In genomic region chr1:121490241-121490640, GRCm38 (mm10) we compare ENCODE assay signal across 8 mouse cellular contexts. TPM values are rescaled to one million over a fixed set of nuclear protein-coding genes. Genes with fewer than 3 reads are reported as not detected.
DNase-seq lines count a peak whose midpoint lies in the region; ATAC-seq and TF ChIP-seq lines count a peak whose summit lies in the region.

No protein-coding gene starts in this region.

- H3K4me1 ChIP-seq in CH12.LX (ENCODE audit: control insufficient read depth in 1 of 2, insufficient read depth in 2 of 2), result no peaks in the 10 kb centered on the region
- no peaks in the 10 kb centered on the region for H3K4me1 ChIP-seq in bone marrow macrophage, adult 2 months (ENCODE audit: control insufficient read depth, insufficient read depth, low read length)
- H3K4me1 ChIP-seq in hindbrain, embryonic 14.5 days (replicated peaks; ENCODE audit: control insufficient read depth, insufficient read depth, low read length), result no peaks in the 10 kb centered on the region
- H3K4me1 ChIP-seq in limb, embryonic 10.5 days, result no peaks in the 10 kb centered on the region

- dilution Hi-C loops in CH12.LX (cut with MboI; ENCODE audit: extremely low pct_ligation_motif_present, extremely low pct_unique_long_range_greater_than_20kb, low sequenced_read_pairs), result no loop called here

- no peaks in the 10 kb centered on the region for H3K79me2 ChIP-seq in CH12.LX (replicated peaks; ENCODE audit: control insufficient read depth, extremely low read depth, insufficient read depth, poor library complexity, severe bottlenecking)

- H3K9ac ChIP-seq in CH12.LX (ENCODE audit: insufficient read depth, low read depth), result no peak overlapping the region
- H3K9ac ChIP-seq in hindbrain, embryonic 14.5 days, result no peak overlapping the region

- peak; percentile 28 for DNase-seq in gastrocnemius, postnatal 10 days
- no peak for DNase-seq in gastrocnemius, postnatal 25 days
- DNase-seq in CH12.LX (ENCODE audit: extremely low read depth), result peak; percentile 18
- peak; percentile 34 for DNase-seq in hindbrain, embryonic 14.5 days (ENCODE audit: low spot score)
- peak; percentile 35 for DNase-seq in limb, embryonic 10.5 days (ENCODE audit: low spot score)
- DNase-seq in retina, postnatal 1 day, result peak; percentile 53
- no peak for DNase-seq in urinary bladder, adult 2 months (ENCODE audit: low spot score)

- peak; percentile 29 for TF ChIP-seq RAD21 in CH12.LX (IDR thresholded peaks at IDR 0.05; ENCODE audit: low read depth, low read length)

- in situ Hi-C loops in CH12.LX (cut with MboI; ENCODE audit: low pct_ligation_motif_present, low pct_unique_long_range_greater_than_20kb, low sequenced_read_pairs), result no loop called here

- H3K9me3 ChIP-seq in CH12.LX (replicated peaks; ENCODE audit: low read length), result no peaks in the 10 kb centered on the region
- no peaks in the 10 kb centered on the region for H3K9me3 ChIP-seq in hindbrain, embryonic 14.5 days (ENCODE audit: control insufficient read depth, low read length)
- H3K9me3 ChIP-seq in limb, embryonic 10.5 days (replicated peaks), result no peaks in the 10 kb centered on the region

- no peak overlapping the region for H3K4me2 ChIP-seq in CH12.LX (ENCODE audit: insufficient read depth, low read depth, poor library complexity, severe bottlenecking)
- H3K4me2 ChIP-seq in hindbrain, embryonic 14.5 days (replicated peaks), result no peak overlapping the region

- no peak for ATAC-seq in hindbrain, embryonic 14.5 days (ENCODE audit: low FRiP score)

- no peak for TF ChIP-seq EP300 in CH12.LX (IDR thresholded peaks at IDR 0.05; ENCODE audit: low read length)

- H3K36me3 ChIP-seq in CH12.LX (replicated peaks in 1 of 2; ENCODE audit: control insufficient read depth in 1 of 2, insufficient read depth in 1 of 2, low read length in 1 of 2), result peaks cover 66 to 98% of the 10 kb centered on the region in 2 experiments
- peaks cover 75% of the 10 kb centered on the region for H3K36me3 ChIP-seq in hindbrain, embryonic 14.5 days (replicated peaks; ENCODE audit: control insufficient read depth, insufficient read depth)
- H3K36me3 ChIP-seq in limb, embryonic 10.5 days, result peaks cover 40% of the 10 kb centered on the region

- no peak overlapping the region for H3K27ac ChIP-seq in CH12.LX (ENCODE audit: insufficient read depth, low read depth)
- no peak overlapping the region for H3K27ac ChIP-seq in bone marrow macrophage, adult 2 months (ENCODE audit: insufficient read depth, low read depth, low read length)
- no peak overlapping the region for H3K27ac ChIP-seq in hindbrain, embryonic 14.5 days
- no peak overlapping the region for H3K27ac ChIP-seq in limb, embryonic 10.5 days

- no peaks in the 10 kb centered on the region for H3K27me3 ChIP-seq in CH12.LX (replicated peaks)
- no peaks in the 10 kb centered on the region for H3K27me3 ChIP-seq in hindbrain, embryonic 14.5 days (ENCODE audit: control insufficient read depth, insufficient read depth, low read length)
- H3K27me3 ChIP-seq in limb, embryonic 10.5 days (ENCODE audit: low read depth, poor library complexity, severe bottlenecking), result no peaks in the 10 kb centered on the region

- TF ChIP-seq CTCF in CH12.LX (conservative IDR thresholded peaks at IDR 0.05 in 1 of 2, IDR thresholded peaks at IDR 0.05 in 1 of 2; ENCODE audit: low read depth in 2 of 2, low read length in 2 of 2), result peak in 1 of 2 experiments; percentile 49; a peak in 2 of 4 replicates
- TF ChIP-seq CTCF in bone marrow macrophage, adult 2 months (IDR thresholded peaks at IDR 0.05; ENCODE audit: low read depth, low read length), result 0 out of 2 replicates have a peak, but pooled peaks have one; percentile 15

- TF ChIP-seq POLR2A in CH12.LX (IDR thresholded peaks at IDR 0.05; ENCODE audit: low read depth, low read length), result no peak
- no peak for TF ChIP-seq POLR2A in bone marrow macrophage, adult 2 months (IDR thresholded peaks at IDR 0.05; ENCODE audit: borderline replicate concordance, low read depth, low read length)

- no peak overlapping the region for H3K4me3 ChIP-seq in CH12.LX (replicated peaks in 1 of 3; ENCODE audit: low read depth in 2 of 3, low read length in 2 of 3, poor library complexity in 1 of 3)
- no peak overlapping the region for H3K4me3 ChIP-seq in bone marrow macrophage, adult 2 months (ENCODE audit: insufficient read depth, low read length)
- H3K4me3 ChIP-seq in hindbrain, embryonic 14.5 days (replicated peaks; ENCODE audit: low read length), result no peak overlapping the region
- no peak overlapping the region for H3K4me3 ChIP-seq in limb, embryonic 10.5 days

- 40% methylated on average over 5 of the region's 5 CpGs for WGBS in hindbrain, embryonic 14.5 days
- WGBS in limb, embryonic 10.5 days, result 33% methylated on average over 5 of the region's 5 CpGs

TF ChIP-seq in CH12.LX, 34 proteins besides CTCF, POLR2A, EP300 and RAD21:
- TF ChIP-seq SMC3 (IDR thresholded peaks at IDR 0.05; ENCODE audit: low read depth, low read length) (peak; percentile 30), JUN (IDR thresholded peaks at IDR 0.05; ENCODE audit: insufficient read depth, low read depth, low read length) (no peak)

RNA-seq across cellular contexts. Expression of gene Htr5b, which starts 38.0 kb away (rescaled TPM):
- total RNA-seq in gastrocnemius, postnatal 10 days (2021), result not detected
- not detected for total RNA-seq in gastrocnemius, postnatal 25 days (2021)
- total RNA-seq in CH12.LX (2012; rRNA removed), result not detected in 2 replicates
- total RNA-seq in CH12.LX (2014; rRNA removed), result not detected in 2 replicates
- not detected in 2 replicates for polyA plus RNA-seq in CH12.LX (2012; ENCODE audit: insufficient read length, low read depth)
- polyA plus RNA-seq in bone marrow macrophage, adult 2 months (2012; ENCODE audit: insufficient read depth, insufficient read length, missing spikeins), result not detected in 2 replicates
- 1.2 and 2.5 TPM in 2 replicates for polyA plus RNA-seq in hindbrain, embryonic 14.5 days (2014; fragmentation: Nextera tagmentation; extraction: Ambion mirVana)
- polyA plus RNA-seq in limb, embryonic 10.5 days (2016; fragmentation: Nextera tagmentation; extraction: Ambion mirVana), result 0.43 and 0.51 TPM in 2 replicates
- not detected in 2 replicates for polyA plus RNA-seq in urinary bladder, adult 2 months (2012; rRNA removed)

RNA-seq across cellular contexts. Expression of gene Ccdc93, which starts 59.4 kb away (rescaled TPM):
- total RNA-seq in gastrocnemius, postnatal 10 days (2021), result 10 to 100 TPM; 11.9 to 15.4 TPM
- 10 to 100 TPM; 10.3 to 10.5 TPM for total RNA-seq in gastrocnemius, postnatal 25 days (2021)
- 21.0 and 21.2 TPM in 2 replicates for total RNA-seq in CH12.LX (2012; rRNA removed)
- total RNA-seq in CH12.LX (2014; rRNA removed), result 23.7 and 25.0 TPM in 2 replicates
- 34.0 and 37.2 TPM in 2 replicates for polyA plus RNA-seq in CH12.LX (2012; ENCODE audit: insufficient read length, low read depth)
- polyA plus RNA-seq in bone marrow macrophage, adult 2 months (2012; ENCODE audit: insufficient read depth, insufficient read length, missing spikeins), result 25.2 and 30.1 TPM in 2 replicates
- 10.3 and 10.6 TPM in 2 replicates for polyA plus RNA-seq in hindbrain, embryonic 14.5 days (2014; fragmentation: Nextera tagmentation; extraction: Ambion mirVana)
- polyA plus RNA-seq in limb, embryonic 10.5 days (2016; fragmentation: Nextera tagmentation; extraction: Ambion mirVana), result 11.4 and 12.1 TPM in 2 replicates
- 10.2 and 11.2 TPM in 2 replicates for polyA plus RNA-seq in urinary bladder, adult 2 months (2012; rRNA removed)

Comparison
In these comparisons a context has a peak if more than half of its experiments do, and no peak if none do; other contexts are left out.
1. DNase-seq: peak in gastrocnemius, postnatal 10 days (single experiment), CH12.LX (single experiment), hindbrain, embryonic 14.5 days (single experiment), limb, embryonic 10.5 days (single experiment) and retina, postnatal 1 day (single experiment); none in gastrocnemius, postnatal 25 days (single experiment) and urinary bladder, adult 2 months (single experiment).